Mouse (Mus musculus) hindbrain, embryonic 11.5 days (tissue): Measurements from ENCODE around the gene Tlr7. TPM values are rescaled to one million over a fixed set of nuclear protein-coding genes. Genes with fewer than 3 reads are reported as not detected.

Source experiments
- ATAC-seq: fragments of 200-750 bp; cut with Nextera tagmentation; 2 replicates; pipeline ENCODE4 v1.8.0; 2017; ENCODE audit warnings: mild to moderate bottlenecking, moderate TSS enrichment, moderate library complexity; ENCODE audit not compliant: low FRiP score
- DNase-seq: peaks from one replicate; pipeline ENCODE4 v3.0.0-alpha.2; 2015; ENCODE audit warnings: low spot score
- H3K27ac ChIP-seq: fragments of 300-500 bp; sonication (generic); 2 replicates; pipeline ENCODE4 v1.5.1; 2014; ENCODE audit warnings: mild to moderate bottlenecking, low read depth, low read length
- H3K27me3 ChIP-seq: fragments of 300-500 bp; sonication (generic); 2 replicates; pipeline ENCODE4 v1.6.1; 2014; ENCODE audit warnings: mild to moderate bottlenecking, low read length, moderate library complexity, mixed read lengths; ENCODE audit not compliant: control insufficient read depth, insufficient read depth
- H3K36me3 ChIP-seq: fragments of 300-500 bp; sonication (generic); 2 replicates; pipeline ENCODE4 v1.6.1; 2014; ENCODE audit warnings: mild to moderate bottlenecking, low read length, moderate library complexity, mixed read lengths; ENCODE audit not compliant: control insufficient read depth, insufficient read depth
- H3K4me1 ChIP-seq: fragments of 300-500 bp; sonication (generic); replicated peaks from 2 replicates; pipeline ENCODE4 v1.6.1; 2014; ENCODE audit warnings: low read length, mixed read lengths; ENCODE audit not compliant: control insufficient read depth, insufficient read depth
- H3K4me2 ChIP-seq: fragments of 300-500 bp; sonication (generic); replicated peaks from 2 replicates; pipeline ENCODE4 v1.6.1; 2014; ENCODE audit warnings: mild to moderate bottlenecking, low read depth, low read length
- H3K4me3 ChIP-seq: fragments of 300-500 bp; sonication (generic); 2 replicates; pipeline ENCODE4 v1.5.1; 2014; ENCODE audit warnings: low read depth, low read length
- H3K9ac ChIP-seq: fragments of 300-500 bp; sonication (generic); 2 replicates; pipeline ENCODE4 v1.6.1; 2014; ENCODE audit warnings: low read depth, low read length
- H3K9me3 ChIP-seq: fragments of 300-500 bp; sonication (generic); 2 replicates; pipeline ENCODE4 v1.6.1; 2016; ENCODE audit warnings: low read length; ENCODE audit not compliant: control insufficient read depth
- WGBS: fragments of 180-500 bp; shearing (Covaris S2); extraction: QIAGEN DNeasy Blood & Tissue Kit; methylation state at CpG from one replicate; pipeline ENCODE4 v1.1.7; 2014; 5-methylcytosine and 5-hydroxymethylcytosine counted together
- polyA plus RNA-seq: library from polyadenylated mRNA; unstranded; fragments of >200 nt; fragmentation: Nextera tagmentation; extraction: Ambion mirVana; gene quantifications from 2 replicates; pipeline ENCODE4 v1.2.1, GENCODE M21; 2014

Gene Tlr7
- polyA plus RNA-seq, 1 experiment from 2014 or later: 1.1 TPM

DNA sequence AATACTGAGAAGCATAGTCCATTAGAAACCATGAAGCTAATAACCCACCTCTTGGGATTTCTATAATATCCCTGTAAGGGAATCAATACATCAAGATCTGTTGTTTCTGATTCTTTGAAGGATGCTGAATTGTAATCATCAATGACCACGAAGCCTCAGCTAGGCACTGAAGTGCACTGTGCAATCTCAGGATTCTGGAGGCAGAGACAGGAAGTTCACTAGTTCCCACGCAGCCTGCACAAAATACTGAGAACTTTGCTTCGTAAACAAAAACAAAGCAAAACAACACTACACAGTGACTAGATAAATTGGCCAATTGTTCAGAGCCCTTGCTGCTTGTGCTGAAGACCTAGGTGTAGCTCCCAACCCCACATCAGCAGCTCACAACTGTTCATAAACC lies 11.5 kb upstream of the Tlr7 start:
- Histone ChIP-seq H3K9me3 (no peaks in the 10 kb centered on the region), H3K4me1 (no peaks in the 10 kb centered on the region), H3K9ac (no peak overlapping the region), H3K27me3 (peaks cover 2% of the 10 kb centered on the region; the same call in 1 of the 2 replicates), H3K4me3 (no peak overlapping the region), H3K4me2 (no peak overlapping the region), H3K36me3 (no peaks in the 10 kb centered on the region), H3K27ac (no peak overlapping the region)
- no peak for ATAC-seq
- no peak for DNase-seq
- WGBS: 80% methylated on average over 3 of the region's 3 CpGs

DNA sequence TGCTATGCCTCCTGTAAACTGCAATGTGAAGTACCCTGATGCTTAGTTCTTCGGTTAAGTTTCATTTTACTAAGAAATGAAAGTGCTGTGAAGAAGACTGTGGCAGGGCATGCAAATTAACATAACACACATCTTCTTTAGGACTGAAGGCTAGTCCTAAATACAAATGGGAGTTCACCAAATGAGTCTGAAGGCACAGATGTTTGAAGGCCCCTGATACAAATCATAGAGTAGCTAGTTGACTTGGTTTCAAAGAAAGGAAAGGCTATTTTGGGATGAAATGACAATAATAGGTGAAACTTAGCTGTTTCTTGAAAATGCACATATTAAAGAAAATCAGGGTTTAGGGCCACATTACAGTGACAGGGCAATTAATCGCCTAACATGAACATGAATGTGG lies 9.8 kb upstream of the Tlr7 start:
- Histone ChIP-seq H3K27ac (no peak overlapping the region), H3K9me3 (no peaks in the 10 kb centered on the region), H3K4me1 (no peaks in the 10 kb centered on the region), H3K4me3 (no peak overlapping the region), H3K4me2 (no peak overlapping the region), H3K36me3 (no peaks in the 10 kb centered on the region), H3K9ac (no peak overlapping the region), H3K27me3 (0 out of 2 replicates have a peak, but pooled peaks cover 2% of the 10 kb centered on the region)
- DNase-seq (no peak), ATAC-seq (no peak)
- 90% methylated on average over 2 of the region's 2 CpGs for WGBS

DNA sequence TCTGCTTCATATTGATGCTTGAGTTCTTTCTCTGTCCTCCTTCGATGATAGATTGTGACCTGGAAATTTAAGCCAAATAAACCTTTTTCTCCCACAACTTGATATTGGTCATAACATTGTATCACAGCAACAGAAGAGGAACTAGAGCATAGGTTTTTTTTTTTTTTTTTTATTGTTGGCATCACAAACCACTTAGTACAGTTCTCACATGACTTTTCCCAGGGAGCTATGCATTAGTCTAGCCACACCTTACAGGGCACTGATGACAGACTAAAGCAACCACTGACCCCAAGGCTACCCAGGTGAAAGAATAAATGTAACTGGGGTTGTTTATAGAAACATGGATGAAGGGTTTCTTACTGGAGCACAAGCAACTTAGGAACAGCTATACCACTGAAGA lies 7.6 kb upstream of the Tlr7 start:
- Histone ChIP-seq H3K9ac (no peak overlapping the region), H3K4me3 (no peak overlapping the region), H3K9me3 (no peaks in the 10 kb centered on the region), H3K4me2 (no peak overlapping the region), H3K27ac (no peak overlapping the region), H3K36me3 (no peaks in the 10 kb centered on the region), H3K4me1 (no peaks in the 10 kb centered on the region), H3K27me3 (0 out of 2 replicates have a peak, but pooled peaks cover 2% of the 10 kb centered on the region)
- ATAC-seq: no peak
- no peak for DNase-seq
- WGBS: 90% methylated on average over 1 of the region's 1 CpGs

DNA sequence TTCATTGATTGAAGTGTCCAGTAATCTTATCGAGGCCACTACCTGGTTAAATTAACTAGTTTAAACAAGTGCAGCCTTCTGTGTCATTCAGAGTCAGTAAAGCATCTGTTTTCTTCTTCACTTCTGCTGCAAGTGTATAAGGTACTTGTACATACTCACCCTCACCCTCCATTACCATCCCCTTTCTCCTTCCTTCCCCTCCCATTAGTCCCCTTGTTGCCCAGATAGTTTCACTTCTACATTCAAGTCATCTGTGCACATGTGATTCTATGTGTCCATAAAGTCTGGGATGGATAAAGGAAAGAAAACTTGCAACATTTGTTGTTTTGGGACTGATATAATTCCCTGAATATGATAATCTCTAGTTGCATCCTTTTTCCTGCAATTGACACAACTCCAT lies 4.2 kb upstream of the Tlr7 start:
- no peak overlapping the region for H3K9ac ChIP-seq
- H3K36me3 ChIP-seq: no peaks in the 10 kb centered on the region
- WGBS: 88% methylated on average over 1 of the region's 1 CpGs
- no peak overlapping the region for H3K27ac ChIP-seq
- ATAC-seq: no peak
- peaks cover 2% of the 10 kb centered on the region; the same call in 1 of the 2 replicates for H3K27me3 ChIP-seq
- no peak overlapping the region for H3K4me3 ChIP-seq
- H3K4me2 ChIP-seq: no peak overlapping the region
- no peak for DNase-seq
- H3K9me3 ChIP-seq: no peaks in the 10 kb centered on the region
- H3K4me1 ChIP-seq: no peaks in the 10 kb centered on the region

DNA sequence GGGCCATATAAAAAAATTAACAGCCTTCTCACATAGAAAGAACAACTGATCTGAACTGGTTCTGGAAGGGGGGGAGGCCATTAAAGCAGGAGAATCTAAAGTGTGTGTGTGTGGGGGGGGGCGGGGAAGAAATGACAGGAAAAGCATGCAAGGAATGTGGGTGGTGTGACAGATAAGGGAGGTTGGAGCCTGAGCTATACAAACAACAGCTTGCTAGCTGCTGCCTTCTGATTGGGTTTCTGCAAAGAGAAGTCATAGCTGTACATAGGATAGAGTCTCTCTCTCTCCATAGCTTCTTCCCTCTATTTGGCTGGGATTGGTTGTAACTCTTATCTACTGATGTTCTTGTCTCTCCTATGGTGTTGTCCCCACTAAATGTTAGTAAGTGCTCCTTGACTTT lies 2.2 kb upstream of the Tlr7 start:
- Histone ChIP-seq H3K27me3 (peaks cover 2% of the 10 kb centered on the region; the same call in 1 of the 2 replicates), H3K27ac (no peak overlapping the region)

DNA sequence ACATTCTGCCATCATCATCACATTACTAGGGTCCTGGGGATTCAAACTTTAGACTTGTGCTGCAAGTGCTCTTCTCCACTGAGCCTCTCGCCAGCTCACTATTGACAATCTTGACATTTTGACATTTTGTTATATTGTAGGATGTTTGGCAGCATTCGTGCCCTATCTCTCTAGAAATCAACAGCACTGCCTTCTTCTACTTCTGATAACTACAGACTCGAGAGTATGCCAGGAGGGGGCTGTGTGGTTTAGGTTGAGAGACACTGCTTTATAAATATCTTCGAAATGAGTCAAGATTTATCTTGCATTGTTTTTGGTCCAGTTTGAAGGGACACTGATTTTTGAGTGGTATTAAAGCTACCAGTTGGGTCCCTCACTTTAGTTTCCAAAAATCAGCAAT lies 635 bp upstream of the Tlr7 start:
- peaks cover 2% of the 10 kb centered on the region; the same call in 1 of the 2 replicates for H3K27me3 ChIP-seq
- 76% methylated on average over 4 of the region's 4 CpGs for WGBS
- DNase-seq (no peak), ATAC-seq (no peak)
- H3K4me2 ChIP-seq: no peak overlapping the region
- H3K27ac ChIP-seq: no peak overlapping the region
- no peak overlapping the region for H3K4me3 ChIP-seq
- no peaks in the 10 kb centered on the region for H3K9me3 ChIP-seq
- H3K9ac ChIP-seq: no peak overlapping the region
- H3K36me3 ChIP-seq: no peaks in the 10 kb centered on the region
- H3K4me1 ChIP-seq: no peaks in the 10 kb centered on the region

More for the DNA sequence above, 2.2 kb upstream of the Tlr7 start:
- DNase-seq: no peak
- Histone ChIP-seq H3K4me3 (no peak overlapping the region), H3K4me2 (no peak overlapping the region), H3K36me3 (no peaks in the 10 kb centered on the region), H3K9me3 (no peaks in the 10 kb centered on the region), H3K4me1 (no peaks in the 10 kb centered on the region), H3K9ac (no peak overlapping the region)
- WGBS: 33% methylated on average over 1 of the region's 1 CpGs
- no peak for ATAC-seq

DNA sequence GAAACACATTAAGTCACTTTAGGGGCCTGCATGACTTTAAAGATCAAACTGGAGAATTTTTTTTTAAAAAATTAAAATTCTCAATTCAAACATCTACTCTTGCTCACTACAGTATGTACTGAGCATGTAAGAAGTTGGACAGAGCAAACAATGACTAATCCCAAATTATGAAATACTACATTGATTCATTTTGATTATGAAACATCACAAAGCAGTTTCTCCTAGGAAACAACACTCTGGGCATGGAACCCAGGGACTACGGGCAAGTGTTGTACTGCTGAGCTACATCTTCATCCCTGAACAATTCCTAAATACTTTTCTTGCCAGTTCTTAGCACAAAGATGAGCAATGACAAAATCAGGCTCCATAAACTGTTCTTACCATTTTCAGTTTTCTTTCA lies 738 bp downstream of the Tlr7 start:
- Histone ChIP-seq H3K4me2 (no peak overlapping the region), H3K9me3 (no peaks in the 10 kb centered on the region), H3K9ac (no peak overlapping the region), H3K27ac (no peak overlapping the region), H3K4me1 (no peaks in the 10 kb centered on the region), H3K27me3 (peaks cover 2% of the 10 kb centered on the region; the same call in 1 of the 2 replicates), H3K4me3 (no peak overlapping the region), H3K36me3 (no peaks in the 10 kb centered on the region)
- ATAC-seq (no peak), DNase-seq (no peak)
- WGBS: 78% methylated on average over 1 of the region's 1 CpGs

DNA sequence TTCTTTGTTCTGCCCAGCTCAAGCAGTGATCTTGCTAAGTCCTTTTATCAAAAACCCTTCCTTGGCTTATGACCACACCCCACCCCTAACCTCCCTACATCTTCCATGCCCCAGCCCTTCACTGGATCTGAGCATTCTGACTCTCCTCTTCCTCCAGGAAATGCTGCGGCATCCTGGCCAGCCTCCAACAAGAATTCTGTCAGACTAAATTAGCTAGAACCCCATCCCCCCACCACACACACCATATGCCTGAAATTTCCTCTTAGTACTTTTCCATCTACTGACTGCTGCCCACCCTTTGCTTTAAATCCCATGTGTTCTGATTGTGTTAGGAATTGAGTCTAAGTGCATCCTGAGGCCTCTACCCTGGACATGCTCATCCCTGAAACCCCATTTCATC lies 1.3 kb downstream of the Tlr7 start:
- H3K9ac ChIP-seq: no peak overlapping the region
- no peak for DNase-seq
- H3K4me1 ChIP-seq: no peaks in the 10 kb centered on the region
- no peaks in the 10 kb centered on the region for H3K9me3 ChIP-seq
- WGBS: 79% methylated on average over 1 of the region's 1 CpGs
- no peak for ATAC-seq
- H3K4me2 ChIP-seq: no peak overlapping the region
- H3K27ac ChIP-seq: no peak overlapping the region
- H3K36me3 ChIP-seq: no peaks in the 10 kb centered on the region
- no peak overlapping the region for H3K4me3 ChIP-seq
- peaks cover 2% of the 10 kb centered on the region; the same call in 1 of the 2 replicates for H3K27me3 ChIP-seq

DNA sequence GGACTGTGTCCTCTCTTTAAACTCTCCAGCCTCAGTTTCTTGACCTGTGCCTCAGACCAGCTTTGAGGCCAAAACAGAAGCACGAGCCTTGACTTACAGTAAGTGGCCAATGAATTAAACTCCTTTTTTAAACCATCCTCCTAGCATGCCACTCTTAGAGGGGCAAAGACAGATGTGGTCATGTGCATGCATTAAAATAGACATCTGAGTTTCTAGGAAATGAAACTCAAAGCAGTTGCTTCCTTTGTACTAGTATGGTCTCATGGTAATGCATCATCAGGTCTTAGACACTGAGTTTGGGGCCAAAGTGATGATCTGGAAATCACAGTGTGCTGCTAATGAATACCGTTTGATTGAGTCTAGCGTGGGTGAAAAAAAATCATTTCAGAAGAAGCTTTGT lies 1.8 kb downstream of the Tlr7 start:
- ATAC-seq (no peak), DNase-seq (no peak)
- Histone ChIP-seq H3K4me2 (no peak overlapping the region), H3K36me3 (no peaks in the 10 kb centered on the region), H3K9me3 (no peaks in the 10 kb centered on the region), H3K4me1 (no peaks in the 10 kb centered on the region), H3K4me3 (no peak overlapping the region), H3K27me3 (peaks cover 2% of the 10 kb centered on the region; the same call in 1 of the 2 replicates), H3K27ac (no peak overlapping the region), H3K9ac (no peak overlapping the region)
- WGBS: 93% methylated on average over 3 of the region's 3 CpGs
